Mouse (Mus musculus) lung, postnatal 0 days (tissue): ENCODE results near the gene Mob4. TPM values are rescaled to one million over a fixed set of nuclear protein-coding genes. Genes with fewer than 3 reads are reported as not detected.

Experiments used
- ATAC-seq: fragments of 200-750 bp; cut with Nextera tagmentation; 2 replicates; pipeline ENCODE4 v1.8.0; 2017; ENCODE audit warnings: moderate library complexity
- DNase-seq: peaks from one replicate; pipeline ENCODE4 v3.0.0-alpha.2; 2016; ENCODE audit warnings: low spot score
- H3K27ac ChIP-seq: fragments of 300-500 bp; sonication (generic); 2 replicates; pipeline ENCODE4 v1.5.1; 2014; ENCODE audit warnings: antibody characterized with exemption, mild to moderate bottlenecking, low read length, mixed read lengths
- H3K27me3 ChIP-seq: fragments of 300-500 bp; sonication (generic); replicated peaks from 2 replicates; pipeline ENCODE4 v1.6.1; 2014; ENCODE audit warnings: low read length, mixed read lengths; ENCODE audit not compliant: insufficient read depth
- H3K36me3 ChIP-seq: fragments of 300-500 bp; sonication (generic); 2 replicates; pipeline ENCODE4 v1.6.1; 2014; ENCODE audit warnings: low read length, mixed read lengths; ENCODE audit not compliant: insufficient read depth
- H3K4me1 ChIP-seq: fragments of 300-500 bp; sonication (generic); 2 replicates; pipeline ENCODE4 v1.6.1; 2014; ENCODE audit warnings: antibody characterized with exemption, low read depth, low read length, mixed read lengths; ENCODE audit not compliant: insufficient read depth
- H3K4me2 ChIP-seq: fragments of 300-500 bp; sonication (generic); replicated peaks from 2 replicates; pipeline ENCODE4 v1.6.1; 2014; ENCODE audit warnings: low read depth, mild to moderate bottlenecking, low read length, moderate library complexity, mixed read lengths
- H3K4me3 ChIP-seq: fragments of 300-500 bp; sonication (generic); 2 replicates; pipeline ENCODE4 v1.5.1; 2014; ENCODE audit warnings: low read depth, low read length
- H3K9ac ChIP-seq: fragments of 300-500 bp; sonication (generic); replicated peaks from 2 replicates; pipeline ENCODE4 v1.6.1; 2014; ENCODE audit warnings: low read depth, mild to moderate bottlenecking
- H3K9me3 ChIP-seq: fragments of 300-500 bp; sonication (generic); 2 replicates; pipeline ENCODE4 v1.6.1; 2016; ENCODE audit warnings: low read length, mixed read lengths
- CTCF ChIP-seq: IDR thresholded peaks from 2 replicates; pipeline ENCODE4 v1.5.1; 2016; ENCODE audit warnings: antibody characterized with exemption, mild to moderate bottlenecking
- EP300 ChIP-seq: IDR thresholded peaks from 2 replicates; pipeline ENCODE4 v1.6.1; 2016; ENCODE audit warnings: antibody characterized with exemption, mild to moderate bottlenecking, control low read depth
- WGBS: fragments of 180-500 bp; shearing (Covaris S2); extraction: QIAGEN DNeasy Blood & Tissue Kit; methylation state at CpG from one replicate; pipeline ENCODE4 v1.1.7; 2014; 5-methylcytosine and 5-hydroxymethylcytosine counted together
- polyA plus RNA-seq: library from polyadenylated mRNA; unstranded; fragments of >200 nt; fragmentation: Nextera tagmentation; extraction: Ambion mirVana; gene quantifications from 2 replicates; pipeline ENCODE4 v1.2.1, GENCODE M21; 2015

The Mob4 gene
- polyA plus RNA-seq, 1 experiment from 2014 or later = 109 TPM

DNA sequence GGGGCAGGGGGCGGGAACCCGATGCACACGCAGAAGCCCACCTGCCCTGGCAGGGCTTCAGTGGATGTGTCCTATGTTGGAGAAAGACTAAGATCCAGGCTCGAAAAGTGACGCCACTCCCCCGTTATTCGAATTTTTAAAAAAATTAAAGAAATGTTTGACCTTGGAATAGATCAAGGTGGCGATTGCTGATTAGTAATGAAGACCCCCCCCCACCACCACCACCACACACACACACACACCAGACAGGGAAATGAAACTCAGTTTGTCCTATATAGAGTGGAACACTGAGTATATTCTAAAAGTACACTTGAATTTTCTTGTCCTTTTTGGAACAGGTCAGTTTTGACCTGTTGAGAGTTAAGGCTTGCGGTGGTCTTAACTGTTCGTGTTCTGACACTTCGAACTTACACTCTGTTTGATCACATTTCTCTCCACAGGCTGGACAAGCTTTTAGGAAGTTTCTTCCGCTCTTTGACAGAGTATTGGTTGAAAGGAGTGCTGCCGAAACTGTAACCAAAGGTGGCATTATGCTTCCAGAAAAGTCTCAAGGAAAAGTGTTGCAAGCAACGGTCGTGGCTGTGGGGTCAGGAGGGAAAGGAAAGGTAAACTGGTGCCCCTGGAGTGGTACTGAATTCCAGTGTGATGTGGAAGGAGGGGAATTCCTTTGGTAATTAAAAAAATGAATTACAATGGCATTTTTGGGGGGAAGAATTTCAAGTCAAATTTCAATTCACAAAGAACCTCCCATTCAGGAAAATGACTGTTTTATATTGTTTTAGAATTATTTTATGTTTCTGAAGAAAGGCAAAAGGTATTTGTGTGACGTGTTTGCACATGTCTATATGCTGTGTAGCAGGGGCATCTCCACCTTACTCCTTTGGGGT, 42.2 kb upstream of the Mob4 start:
- WGBS = 4% methylated on average over 16 of the region's 16 CpGs
- Histone ChIP-seq H3K4me3 (peak overlapping the region; percentile 68), H3K27ac (peak overlapping the region; percentile 92), H3K9ac (peak overlapping the region; percentile 76), H3K9me3 (no peaks in the 10 kb centered on the region), H3K36me3 (no peaks in the 10 kb centered on the region), H3K4me1 (no peaks in the 10 kb centered on the region; the same call in 1 of the 2 replicates), H3K4me2 (peak overlapping the region; percentile 94), H3K27me3 (no peaks in the 10 kb centered on the region)
- no peak for TF ChIP-seq EP300
- no peak for TF ChIP-seq CTCF
- no peak for DNase-seq
- ATAC-seq = no peak

DNA sequence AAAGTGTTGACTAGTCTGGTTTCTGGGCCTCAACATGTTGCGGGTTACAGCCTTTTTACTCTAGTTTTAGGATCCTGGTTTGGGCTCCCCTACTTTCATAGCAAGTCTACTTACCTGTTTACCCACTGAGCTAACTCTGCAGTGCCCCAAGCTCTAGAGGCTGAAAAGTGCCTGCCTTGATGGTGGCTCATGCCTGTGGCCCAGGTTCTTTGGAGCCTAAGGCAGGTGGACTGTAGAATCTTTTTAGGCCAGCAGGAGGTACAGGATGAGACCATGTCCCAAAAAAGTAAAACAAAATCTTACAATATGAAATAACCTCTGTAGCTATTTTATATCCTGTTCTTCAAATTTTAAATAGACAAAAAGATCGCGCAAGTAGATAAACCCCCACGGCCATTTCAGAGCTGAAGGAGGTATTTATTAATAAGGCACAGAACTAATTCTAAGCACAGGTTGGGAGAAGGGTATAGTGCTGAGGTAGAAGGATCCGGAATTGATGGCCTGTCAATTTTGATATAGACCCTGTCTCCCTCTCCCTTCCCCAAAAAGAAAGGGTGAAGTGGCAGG, 41.5 kb upstream of the Mob4 start:
- Histone ChIP-seq H3K4me1 (no peaks in the 10 kb centered on the region; the same call in 1 of the 2 replicates), H3K9me3 (no peaks in the 10 kb centered on the region), H3K4me2 (no peak overlapping the region; the same call in 1 of the 2 replicates), H3K9ac (no peak overlapping the region), H3K36me3 (no peaks in the 10 kb centered on the region), H3K27me3 (no peaks in the 10 kb centered on the region), H3K4me3 (no peak overlapping the region), H3K27ac (peak overlapping the region; percentile 26; the same call in 1 of the 2 replicates)
- WGBS = 74% methylated on average over 5 of the region's 5 CpGs
- no peak for DNase-seq
- TF ChIP-seq CTCF = no peak
- TF ChIP-seq EP300 = no peak
- ATAC-seq = no peak

DNA sequence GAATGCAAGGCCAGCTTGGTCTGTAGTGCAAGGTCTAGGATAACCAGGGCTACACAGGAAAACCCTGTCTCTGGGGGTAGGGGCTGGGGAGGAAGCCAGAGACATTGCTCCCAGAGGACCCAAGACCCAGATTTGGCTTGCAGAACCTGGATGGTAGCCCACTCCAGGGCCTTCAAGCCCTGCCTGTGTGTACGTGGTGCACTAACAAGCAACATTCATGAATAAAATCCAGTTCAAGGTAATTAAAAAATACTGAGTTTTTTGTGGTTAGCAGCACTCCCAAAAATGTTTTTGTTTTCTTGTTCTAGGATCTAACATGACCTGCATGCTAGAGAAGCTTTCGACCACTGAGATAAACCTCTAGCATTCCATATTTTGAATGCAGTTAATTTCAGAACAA, 39.0 kb upstream of the Mob4 start:
- DNase-seq = no peak
- no peaks in the 10 kb centered on the region for H3K27me3 ChIP-seq
- H3K9me3 ChIP-seq = no peaks in the 10 kb centered on the region
- no peaks in the 10 kb centered on the region; the same call in 1 of the 2 replicates for H3K4me1 ChIP-seq
- 84% methylated on average over 2 of the region's 2 CpGs for WGBS
- no peak overlapping the region for H3K27ac ChIP-seq
- ATAC-seq = no peak
- H3K9ac ChIP-seq = no peak overlapping the region
- TF ChIP-seq EP300 (no peak), CTCF (no peak)
- H3K4me3 ChIP-seq = no peak overlapping the region
- no peaks in the 10 kb centered on the region for H3K36me3 ChIP-seq
- H3K4me2 ChIP-seq = no peak overlapping the region

DNA sequence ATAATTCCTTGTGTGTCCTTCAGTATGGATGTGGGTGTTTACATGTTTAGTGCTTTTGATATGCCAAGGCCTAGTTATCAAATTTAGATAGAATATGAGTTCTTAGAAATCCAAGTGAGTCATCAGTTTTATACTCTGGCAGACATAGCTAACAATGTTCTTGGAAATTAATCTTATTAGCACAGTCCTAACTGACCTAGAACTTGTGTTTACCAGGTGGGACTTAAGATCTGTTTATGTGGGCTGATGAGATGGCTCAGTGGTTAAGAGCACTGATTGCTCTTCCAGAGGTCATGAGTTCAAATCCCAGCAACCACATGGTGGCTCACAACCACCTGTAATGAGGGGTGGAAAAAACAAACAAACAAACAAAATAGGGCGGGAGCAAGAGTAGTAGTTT, 38.6 kb upstream of the Mob4 start:
- Histone ChIP-seq H3K27me3 (no peaks in the 10 kb centered on the region), H3K36me3 (no peaks in the 10 kb centered on the region), H3K4me1 (no peaks in the 10 kb centered on the region; the same call in 1 of the 2 replicates), H3K4me2 (no peak overlapping the region), H3K9me3 (no peaks in the 10 kb centered on the region), H3K9ac (no peak overlapping the region), H3K27ac (no peak overlapping the region), H3K4me3 (no peak overlapping the region)
- no peak for TF ChIP-seq EP300
- TF ChIP-seq CTCF = no peak
- 88% methylated on average over 1 of the region's 1 CpGs for WGBS
- ATAC-seq = no peak
- DNase-seq = no peak

DNA sequence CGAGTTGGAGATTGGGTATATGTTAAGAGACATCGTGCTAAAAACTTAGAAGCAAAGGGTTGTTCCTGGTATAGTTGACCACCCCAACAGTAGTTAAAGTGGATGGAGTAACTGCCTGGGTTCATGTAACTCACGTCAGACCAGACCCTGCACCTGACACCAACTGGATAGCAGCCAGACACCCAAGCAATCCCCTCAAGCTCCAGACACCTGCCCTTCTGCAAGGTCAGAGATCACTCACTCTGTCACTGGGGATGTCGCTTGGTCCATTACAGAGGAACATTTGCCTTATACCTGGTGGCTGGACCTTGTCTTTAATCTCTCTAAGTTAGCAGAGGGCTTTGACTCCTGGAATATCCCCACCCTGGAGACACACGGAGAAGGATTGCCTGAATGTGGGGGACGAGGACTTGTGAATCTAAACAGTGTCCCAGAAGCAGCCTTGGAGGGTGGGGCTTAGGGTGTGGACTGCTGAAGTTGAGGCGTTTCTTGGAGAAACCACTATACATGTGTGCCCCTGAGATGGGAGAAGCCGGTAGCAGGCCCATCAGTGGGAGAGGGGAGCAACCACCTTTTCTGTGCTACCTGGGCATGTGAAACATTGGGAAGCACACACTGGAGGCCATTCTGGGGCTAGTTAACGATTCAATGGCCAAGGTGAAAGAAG, 24.0 kb upstream of the Mob4 start:
- Histone ChIP-seq H3K27ac (no peak overlapping the region), H3K9me3 (no peaks in the 10 kb centered on the region), H3K27me3 (no peaks in the 10 kb centered on the region), H3K4me2 (no peak overlapping the region), H3K4me3 (no peak overlapping the region), H3K36me3 (no peaks in the 10 kb centered on the region), H3K4me1 (no peaks in the 10 kb centered on the region), H3K9ac (no peak overlapping the region)
- 83% methylated on average over 9 of the region's 9 CpGs for WGBS
- TF ChIP-seq EP300 (no peak), CTCF (no peak)
- ATAC-seq (no peak), DNase-seq (no peak)

DNA sequence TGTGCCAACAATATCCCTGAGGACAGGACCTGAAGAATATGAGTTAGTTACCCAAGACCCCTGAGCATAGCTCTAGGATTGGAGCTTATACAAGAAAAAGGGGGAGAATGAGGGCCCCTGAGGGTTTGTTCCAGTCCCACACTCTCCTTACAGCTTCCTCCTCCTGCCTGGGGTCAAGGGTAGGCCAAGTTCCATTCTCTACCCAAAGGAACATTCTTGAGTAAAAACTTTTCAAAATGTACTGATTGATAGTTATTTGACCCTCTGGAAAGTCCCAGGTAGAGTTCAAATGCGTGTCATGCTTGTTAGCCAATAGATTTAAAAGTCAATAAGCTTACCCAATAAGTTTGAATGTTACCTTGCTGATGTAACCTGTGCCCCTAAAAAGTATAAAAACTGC, 23.4 kb upstream of the Mob4 start:
- ATAC-seq (no peak), DNase-seq (no peak)
- H3K36me3 ChIP-seq = no peaks in the 10 kb centered on the region
- H3K9ac ChIP-seq = no peak overlapping the region
- 83% methylated on average over 1 of the region's 1 CpGs for WGBS
- H3K4me1 ChIP-seq = no peaks in the 10 kb centered on the region
- no peak overlapping the region for H3K4me3 ChIP-seq
- no peaks in the 10 kb centered on the region for H3K27me3 ChIP-seq
- H3K4me2 ChIP-seq = no peak overlapping the region
- H3K27ac ChIP-seq = no peak overlapping the region
- TF ChIP-seq EP300 = no peak
- no peak for TF ChIP-seq CTCF
- H3K9me3 ChIP-seq = no peaks in the 10 kb centered on the region
